Mouse (Mus musculus): Measurements from ENCODE around the gene Mmgt2. TPM values are rescaled to one million over a fixed set of nuclear protein-coding genes. Genes with fewer than 3 reads are reported as not detected.

Mmgt2 gene
- polyA plus RNA-seq, 1 experiment from 2014 or later = 23.2 TPM

GRCm38 (mm10) chr11:62642023-62642844 is 6.2 kb upstream of the Mmgt2 start:
- 47% methylated on average over 11 of the region's 11 CpGs for WGBS

GRCm38 (mm10) chr11:62643011-62643631 is 5.3 kb upstream of the Mmgt2 start:
- Histone ChIP-seq H3K36me3 (no peaks in the 10 kb centered on the region), H3K4me1 (peaks cover 59% of the 10 kb centered on the region), H3K4me2 (no peak overlapping the region), H3K27ac (replicated peaks) (0 out of 2 replicates have a peak overlapping the region, but pooled peaks have one; percentile 49), H3K9ac (replicated peaks) (no peak overlapping the region), H3K9me3 (replicated peaks) (no peaks in the 10 kb centered on the region), H3K4me3 (replicated peaks) (no peak overlapping the region), H3K27me3 (replicated peaks) (no peaks in the 10 kb centered on the region)
- WGBS = 70% methylated on average over 8 of the region's 8 CpGs
- no peak for ATAC-seq (ENCODE audit: low FRiP score)

More at GRCm38 (mm10) chr11:62642023-62642844, 6.2 kb upstream of the Mmgt2 start:
- Histone ChIP-seq H3K4me1 (peaks cover 52% of the 10 kb centered on the region), H3K27me3 (replicated peaks) (no peaks in the 10 kb centered on the region), H3K27ac (replicated peaks) (no peak overlapping the region), H3K4me2 (no peak overlapping the region), H3K4me3 (replicated peaks) (no peak overlapping the region), H3K9ac (replicated peaks) (no peak overlapping the region), H3K36me3 (no peaks in the 10 kb centered on the region), H3K9me3 (replicated peaks) (no peaks in the 10 kb centered on the region)
- no peak for ATAC-seq (ENCODE audit: low FRiP score)

- Histone ChIP-seq H3K4me2 (no peak overlapping the region), H3K27me3 (replicated peaks) (no peaks in the 10 kb centered on the region), H3K9me3 (replicated peaks) (no peaks in the 10 kb centered on the region), H3K27ac (replicated peaks) (0 out of 2 replicates have a peak overlapping the region, but pooled peaks have one; percentile 49), H3K4me1 (peaks cover 61% of the 10 kb centered on the region), H3K4me3 (replicated peaks) (no peak overlapping the region), H3K36me3 (no peaks in the 10 kb centered on the region), H3K9ac (replicated peaks) (no peak overlapping the region)
- WGBS = 86% methylated on average over 10 of the region's 10 CpGs
- no peak for ATAC-seq (ENCODE audit: low FRiP score)
Measured at GRCm38 (mm10) chr11:62643681-62644363, 4.6 kb upstream of the Mmgt2 start.

- WGBS = 96% methylated on average over 5 of the region's 5 CpGs
- no peak overlapping the region for H3K9ac ChIP-seq (replicated peaks)
- no peak overlapping the region for H3K4me2 ChIP-seq
Measured at GRCm38 (mm10) chr11:62644602-62645336, 3.7 kb upstream of the Mmgt2 start.

DNA sequence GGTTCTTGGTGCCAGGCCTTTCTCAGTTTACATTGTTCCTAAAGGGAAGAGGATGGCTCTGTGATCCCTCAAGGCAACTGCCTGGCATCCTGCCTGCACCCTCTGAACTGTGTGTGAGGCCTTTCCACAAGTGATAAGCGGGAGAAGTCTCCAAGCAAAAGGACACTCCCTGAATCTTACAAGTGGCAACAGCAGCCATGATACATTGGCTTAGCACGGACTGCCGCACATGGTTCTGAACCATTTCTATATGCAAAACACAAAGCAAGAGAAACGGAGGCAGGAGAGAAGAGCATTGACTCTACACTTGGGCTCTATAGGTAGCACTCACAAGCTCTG is 3.2 kb upstream of the Mmgt2 start:
- 85% methylated on average over 4 of the region's 4 CpGs for WGBS
- ATAC-seq (ENCODE audit: low FRiP score) = no peak
- H3K27ac ChIP-seq (replicated peaks) = peak overlapping the region; percentile 38; the same call in 1 of the 2 replicates

More at GRCm38 (mm10) chr11:62644602-62645336, 3.7 kb upstream of the Mmgt2 start:
- no peak for ATAC-seq (ENCODE audit: low FRiP score)
- Histone ChIP-seq H3K27me3 (replicated peaks) (no peaks in the 10 kb centered on the region), H3K4me3 (replicated peaks) (no peak overlapping the region), H3K27ac (replicated peaks) (no peak overlapping the region), H3K36me3 (no peaks in the 10 kb centered on the region), H3K9me3 (replicated peaks) (no peaks in the 10 kb centered on the region), H3K4me1 (peaks cover 68% of the 10 kb centered on the region)

DNA sequence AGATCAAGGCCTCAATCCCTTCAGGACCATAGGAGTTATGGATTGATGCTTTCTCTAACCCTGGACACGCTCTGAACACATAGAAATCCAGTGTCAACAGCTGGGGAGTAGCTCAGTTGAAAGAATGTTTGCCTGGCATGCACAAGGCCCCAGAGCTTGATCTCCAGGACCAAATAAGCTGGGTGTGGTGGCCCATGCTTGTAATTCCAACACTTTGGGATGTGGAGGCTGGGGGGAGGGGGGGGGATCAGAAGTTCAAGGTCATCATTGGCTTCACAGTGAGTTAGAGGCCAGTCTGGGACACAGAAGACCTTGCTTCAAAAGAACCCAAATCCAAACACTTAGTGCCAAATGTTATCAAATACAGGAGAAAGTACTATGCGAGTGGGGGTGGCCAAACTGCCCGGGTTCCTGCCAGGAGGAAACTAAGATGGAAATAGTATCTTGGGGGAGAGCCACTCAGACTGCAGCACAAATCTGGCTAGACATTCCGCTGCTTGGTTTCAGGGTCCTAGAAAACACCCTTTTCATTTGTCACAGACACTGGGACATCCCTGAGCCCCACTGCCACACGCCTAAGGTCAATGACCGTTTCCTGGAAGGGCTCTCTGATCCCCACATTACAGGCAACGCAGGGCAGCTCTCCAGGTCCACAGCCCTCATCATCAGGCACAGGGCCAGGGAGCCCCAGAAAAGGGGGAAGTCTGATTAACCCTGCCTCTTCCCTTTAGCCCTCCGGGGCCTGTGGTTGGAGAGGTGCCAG is 2.6 kb upstream of the Mmgt2 start:
- Histone ChIP-seq H3K4me3 (replicated peaks) (peak overlapping the region; percentile 22), H3K9me3 (replicated peaks) (no peaks in the 10 kb centered on the region), H3K4me2 (peak overlapping the region; percentile 94), H3K27ac (replicated peaks) (peak overlapping the region; percentile 38), H3K9ac (replicated peaks) (peak overlapping the region; percentile 10; the same call in 1 of the 2 replicates), H3K36me3 (no peaks in the 10 kb centered on the region), H3K27me3 (replicated peaks) (no peaks in the 10 kb centered on the region), H3K4me1 (peaks cover 68% of the 10 kb centered on the region)
- no peak for ATAC-seq (ENCODE audit: low FRiP score)
- 37% methylated on average over 8 of the region's 8 CpGs for WGBS

More for the DNA sequence above, 3.2 kb upstream of the Mmgt2 start:
- Histone ChIP-seq H3K4me3 (replicated peaks) (no peak overlapping the region), H3K4me2 (peak overlapping the region; percentile 94), H3K9ac (replicated peaks) (no peak overlapping the region), H3K27me3 (replicated peaks) (no peaks in the 10 kb centered on the region), H3K36me3 (no peaks in the 10 kb centered on the region), H3K4me1 (peaks cover 68% of the 10 kb centered on the region), H3K9me3 (replicated peaks) (no peaks in the 10 kb centered on the region)

GRCm38 (mm10) chr11:62646495-62646843 is 2.0 kb upstream of the Mmgt2 start:
- H3K36me3 ChIP-seq = no peaks in the 10 kb centered on the region
- H3K4me2 ChIP-seq = peak overlapping the region; percentile 94
- no peaks in the 10 kb centered on the region for H3K9me3 ChIP-seq (replicated peaks)
- peak overlapping the region; percentile 22 for H3K4me3 ChIP-seq (replicated peaks)
- peak overlapping the region; percentile 10 for H3K9ac ChIP-seq (replicated peaks)
- 24% methylated on average over 4 of the region's 4 CpGs for WGBS
- peaks cover 66% of the 10 kb centered on the region for H3K4me1 ChIP-seq
- peak overlapping the region; percentile 38; the same call in 1 of the 2 replicates for H3K27ac ChIP-seq (replicated peaks)
- H3K27me3 ChIP-seq (replicated peaks) = no peaks in the 10 kb centered on the region
- ATAC-seq (ENCODE audit: low FRiP score) = no peak

- ATAC-seq (ENCODE audit: low FRiP score) = no peak
- Histone ChIP-seq H3K9me3 (replicated peaks) (no peaks in the 10 kb centered on the region), H3K36me3 (no peaks in the 10 kb centered on the region), H3K4me3 (replicated peaks) (peak overlapping the region; percentile 79), H3K27me3 (replicated peaks) (no peaks in the 10 kb centered on the region), H3K9ac (replicated peaks) (peak overlapping the region; percentile 23; the same call in 1 of the 2 replicates), H3K27ac (replicated peaks) (0 out of 2 replicates have a peak overlapping the region, but pooled peaks have one; percentile 38), H3K4me2 (peak overlapping the region; percentile 94), H3K4me1 (peaks cover 61% of the 10 kb centered on the region)
- WGBS = 59% methylated on average over 7 of the region's 7 CpGs
Measured at GRCm38 (mm10) chr11:62646958-62647515, 1.4 kb upstream of the Mmgt2 start.

DNA sequence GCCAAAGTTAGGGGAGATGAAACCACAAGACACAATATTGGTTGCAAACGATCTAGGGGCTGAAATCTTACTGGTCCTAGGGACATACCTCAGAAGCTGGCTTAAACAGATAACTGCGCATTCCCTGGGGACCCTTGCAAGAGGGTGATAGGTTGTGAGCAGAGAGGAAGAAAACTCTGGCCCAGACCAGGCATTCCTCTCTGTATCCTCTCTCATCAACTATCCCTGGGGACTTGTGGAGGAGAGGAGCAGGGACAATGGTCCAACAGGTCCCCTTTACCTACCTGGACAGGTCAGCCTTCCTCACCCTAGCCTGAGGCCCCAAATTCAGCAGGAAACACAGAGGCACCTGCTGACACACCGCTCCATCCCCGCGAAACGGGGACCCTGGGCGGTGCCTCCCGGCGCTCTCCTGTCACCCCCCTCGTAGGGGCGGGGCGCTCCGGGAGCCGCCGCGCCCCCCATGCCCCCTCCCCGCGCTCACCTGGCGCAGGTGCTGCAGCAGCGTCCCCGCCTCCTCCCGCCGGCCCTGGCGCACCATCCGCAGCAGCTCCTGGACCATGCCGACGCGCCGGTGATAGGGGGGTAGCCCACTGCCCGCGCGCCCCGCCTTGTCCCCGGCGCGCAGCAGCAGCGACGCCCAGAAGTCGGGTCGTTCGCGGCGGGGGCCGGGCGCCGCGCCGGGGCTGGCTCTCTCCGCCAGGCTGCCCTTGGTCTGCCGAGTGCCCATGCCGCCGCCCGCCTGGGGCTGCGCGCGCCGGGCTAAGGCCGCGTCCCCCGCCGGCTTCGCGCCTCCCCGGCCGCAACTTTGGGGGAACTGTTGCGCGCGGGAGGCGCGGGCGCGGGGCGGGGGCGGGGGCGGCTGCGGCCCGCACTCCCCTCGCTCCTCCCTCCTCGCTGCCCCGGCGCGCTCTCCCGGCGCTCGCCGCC is 538 bp upstream of the Mmgt2 start, which contains the start of gene Lrrc75a:
TSS of gene Lrrc75a (minus strand) at position 863 of the 930 bp plus-strand sequence.
- Histone ChIP-seq H3K4me2 (peak within 1 kb of the TSS; percentile 94), H3K27ac (replicated peaks) (peak within 1 kb of the TSS; percentile 77), H3K36me3 (no peaks in the 10 kb centered on the region), H3K4me1 (peaks cover 54% of the 10 kb centered on the region), H3K9ac (replicated peaks) (peak within 1 kb of the TSS; percentile 68), H3K27me3 (replicated peaks) (no peaks in the 10 kb centered on the region), H3K9me3 (replicated peaks) (no peaks in the 10 kb centered on the region), H3K4me3 (replicated peaks) (peak within 1 kb of the TSS; percentile 79)
- under 1% methylated on average over 35 of the region's 86 CpGs for WGBS
- peak; percentile 70 for ATAC-seq (ENCODE audit: low FRiP score)
